Mouse (Mus musculus) limb, embryonic 12.5 days (tissue): Measurements from ENCODE around the gene Tm7sf3. TPM values are rescaled to one million over a fixed set of nuclear protein-coding genes. Genes with fewer than 3 reads are reported as not detected.

Experiments
- ATAC-seq: fragments of 200-750 bp; cut with Nextera tagmentation; 2 replicates; pipeline ENCODE4 v1.8.0; 2017; ENCODE audit warnings: low read depth, moderate TSS enrichment; ENCODE audit not compliant: insufficient number of reproducible peaks, insufficient read depth, low FRiP score, low TSS enrichment
- H3K27ac ChIP-seq: fragments of 300-500 bp; sonication (generic); 2 replicates; pipeline ENCODE4 v1.5.1; 2016; ENCODE audit warnings: mild to moderate bottlenecking, moderate library complexity
- H3K27me3 ChIP-seq: fragments of 300-500 bp; sonication (generic); 2 replicates; pipeline ENCODE4 v1.6.1; 2016; ENCODE audit warnings: mild to moderate bottlenecking, moderate library complexity
- H3K36me3 ChIP-seq: fragments of 300-500 bp; sonication (generic); 2 replicates; pipeline ENCODE4 v1.6.1; 2016; ENCODE audit warnings: mild to moderate bottlenecking, moderate library complexity
- H3K4me1 ChIP-seq: fragments of 300-500 bp; sonication (generic); replicated peaks from 2 replicates; pipeline ENCODE4 v1.6.1; 2016
- H3K4me2 ChIP-seq: fragments of 300-500 bp; sonication (generic); 2 replicates; pipeline ENCODE4 v1.6.1; 2016; ENCODE audit warnings: mild to moderate bottlenecking, moderate library complexity
- H3K4me3 ChIP-seq: fragments of 300-500 bp; sonication (generic); replicated peaks from 2 replicates; pipeline ENCODE4 v1.5.1; 2016; ENCODE audit warnings: mild to moderate bottlenecking
- H3K9ac ChIP-seq: fragments of 300-500 bp; sonication (generic); replicated peaks from 2 replicates; pipeline ENCODE4 v1.6.1; 2016; ENCODE audit warnings: mild to moderate bottlenecking, moderate library complexity
- H3K9me3 ChIP-seq: fragments of 300-500 bp; sonication (generic); 2 replicates; pipeline ENCODE4 v1.6.1; 2016; ENCODE audit warnings: mild to moderate bottlenecking, moderate library complexity
- WGBS: fragments of 180-500 bp; shearing (Covaris S2); methylation state at CpG from one replicate; pipeline ENCODE4 v1.1.7; 2016; 5-methylcytosine and 5-hydroxymethylcytosine counted together
- polyA plus RNA-seq: library from polyadenylated mRNA; unstranded; fragments of >200 nt; fragmentation: Nextera tagmentation; extraction: Ambion mirVana; gene quantifications from 2 replicates; pipeline ENCODE4 v1.2.1, GENCODE M21; 2016

Tm7sf3 gene
- polyA plus RNA-seq, 1 experiment from 2014 or later = 34.1 TPM

DNA sequence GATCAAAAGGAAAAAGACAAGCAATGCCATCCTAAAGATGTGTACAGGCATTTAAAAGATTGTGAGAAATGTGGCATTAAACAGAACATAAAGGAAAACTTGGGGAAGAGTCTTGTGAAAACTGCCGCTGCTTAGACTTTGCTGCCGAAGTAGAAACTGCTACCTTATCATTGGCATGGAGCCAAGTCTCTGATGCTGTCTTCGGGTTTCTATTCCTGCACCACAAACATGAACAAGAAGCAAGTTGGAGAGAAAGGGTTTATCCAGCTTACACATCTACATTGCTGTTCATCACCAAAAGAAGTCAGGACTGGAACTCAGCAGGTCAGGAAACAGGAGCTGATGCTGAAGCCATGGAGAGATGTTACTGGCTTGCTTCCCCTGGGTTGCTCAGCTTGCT lies 10.6 kb upstream of the Tm7sf3 start:
- 88% methylated on average over 3 of the region's 3 CpGs for WGBS
- Histone ChIP-seq H3K27me3 (no peaks in the 10 kb centered on the region), H3K9me3 (no peaks in the 10 kb centered on the region), H3K4me1 (no peaks in the 10 kb centered on the region), H3K4me2 (no peak overlapping the region), H3K4me3 (no peak overlapping the region), H3K36me3 (peaks cover 23% of the 10 kb centered on the region), H3K27ac (no peak overlapping the region), H3K9ac (no peak overlapping the region)
- no peak for ATAC-seq

DNA sequence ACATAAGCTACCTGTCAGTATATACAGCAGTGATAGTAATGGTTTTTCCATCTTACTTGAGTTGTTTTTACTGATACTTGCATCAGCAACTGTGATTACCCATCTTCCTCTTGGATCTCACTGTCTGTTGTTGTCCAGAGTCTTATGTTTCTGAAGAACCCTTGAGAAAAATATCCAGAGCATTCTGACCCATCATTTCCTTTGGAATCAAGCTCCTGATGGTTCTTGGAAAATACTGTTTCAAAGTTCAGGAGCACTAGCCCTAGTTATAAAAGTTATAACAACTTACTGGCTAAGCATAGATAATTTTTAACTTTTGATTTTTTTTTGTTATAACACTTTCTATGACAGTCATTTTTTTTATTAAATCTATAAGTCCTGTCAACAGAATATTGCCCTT lies 8.8 kb upstream of the Tm7sf3 start:
- Histone ChIP-seq H3K4me1 (no peaks in the 10 kb centered on the region), H3K27ac (no peak overlapping the region), H3K27me3 (no peaks in the 10 kb centered on the region), H3K9ac (no peak overlapping the region), H3K9me3 (no peaks in the 10 kb centered on the region), H3K4me2 (no peak overlapping the region), H3K4me3 (no peak overlapping the region), H3K36me3 (peaks cover 23% of the 10 kb centered on the region)
- ATAC-seq = no peak

DNA sequence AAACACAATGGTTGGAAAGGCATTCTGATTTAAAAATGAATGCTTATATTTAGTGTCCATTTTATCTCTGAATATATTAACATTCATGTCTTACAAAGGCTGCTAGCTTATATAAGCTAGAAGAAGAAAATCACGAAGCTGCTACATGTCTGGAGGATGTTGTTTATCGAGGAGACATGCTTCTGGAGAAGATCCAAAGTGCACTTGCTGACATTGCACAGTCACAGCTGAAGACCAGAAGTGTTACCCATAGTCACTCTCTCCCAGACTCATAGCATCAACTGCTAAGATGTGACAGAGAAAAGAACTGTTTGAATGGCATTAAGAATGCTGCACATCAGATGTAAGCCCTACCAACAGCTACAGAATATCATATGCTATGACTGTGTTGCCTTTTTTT lies 7.4 kb upstream of the Tm7sf3 start:
- ATAC-seq = no peak
- Histone ChIP-seq H3K27ac (no peak overlapping the region), H3K9ac (no peak overlapping the region), H3K9me3 (no peaks in the 10 kb centered on the region), H3K4me1 (no peaks in the 10 kb centered on the region), H3K36me3 (peaks cover 23% of the 10 kb centered on the region), H3K4me3 (no peak overlapping the region), H3K4me2 (no peak overlapping the region), H3K27me3 (no peaks in the 10 kb centered on the region)
- WGBS = 90% methylated on average over 2 of the region's 2 CpGs

DNA sequence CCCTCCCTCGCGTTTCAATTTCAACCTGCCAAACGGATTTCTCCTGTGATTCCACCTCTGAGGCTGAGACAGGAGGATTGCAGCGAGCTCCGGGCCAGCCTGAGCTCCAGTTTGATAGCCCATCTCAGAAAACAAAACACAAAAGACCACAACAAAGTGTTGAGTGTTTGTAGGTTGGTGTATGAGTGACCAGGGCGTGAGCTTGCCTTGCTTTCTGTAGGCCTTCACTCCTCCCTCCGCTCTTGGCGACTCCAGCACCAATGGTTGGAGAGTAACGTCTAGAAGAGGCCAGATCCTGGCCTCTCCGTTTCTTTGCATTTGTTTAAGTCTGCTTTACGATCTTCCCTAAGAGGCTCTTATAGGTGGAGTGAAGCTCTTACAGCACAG lies 553 bp upstream of the Tm7sf3 start:
- 39% methylated on average over 11 of the region's 11 CpGs for WGBS
- Histone ChIP-seq H3K9me3 (no peaks in the 10 kb centered on the region), H3K27ac (peak overlapping the region; percentile 92), H3K4me1 (peaks cover 6% of the 10 kb centered on the region), H3K4me2 (peak overlapping the region; percentile 63), H3K27me3 (no peaks in the 10 kb centered on the region), H3K36me3 (no peaks in the 10 kb centered on the region; the same call in 1 of the 2 replicates), H3K4me3 (peak overlapping the region; percentile 74), H3K9ac (peak overlapping the region; percentile 86)
- ATAC-seq = no peak

DNA sequence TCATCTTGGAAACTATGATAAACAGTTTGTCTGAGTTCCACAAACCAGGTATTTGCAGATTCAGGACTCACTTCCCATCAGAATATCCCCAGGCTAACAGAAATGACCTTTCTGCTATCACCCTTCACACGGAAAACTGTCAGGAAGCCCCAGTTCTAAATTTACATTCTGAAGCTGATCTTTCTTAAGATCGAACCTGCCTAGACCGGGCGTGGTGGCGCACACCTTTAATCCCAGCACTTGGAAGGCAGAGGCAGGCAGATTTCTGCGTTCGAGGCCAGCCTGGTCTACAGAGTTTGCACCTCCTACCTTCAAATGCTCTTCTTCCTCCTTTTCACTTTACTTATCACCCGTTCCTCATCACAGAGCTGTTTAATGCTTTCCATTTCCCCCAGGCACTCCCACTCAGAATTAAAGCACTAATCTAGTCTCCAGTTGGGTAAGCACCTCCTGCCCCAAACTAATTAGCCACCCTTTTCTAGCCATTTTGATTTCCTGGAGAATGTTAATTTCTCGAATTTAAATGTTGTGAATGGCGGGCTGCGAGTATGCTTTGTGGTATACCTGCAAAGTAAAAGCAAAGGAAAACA lies 908 bp downstream of the Tm7sf3 start:
- H3K27ac ChIP-seq = 0 out of 2 replicates have a peak overlapping the region, but pooled peaks have one; percentile 4
- no peaks in the 10 kb centered on the region for H3K36me3 ChIP-seq
- peaks cover 6% of the 10 kb centered on the region for H3K4me1 ChIP-seq
- H3K27me3 ChIP-seq = no peaks in the 10 kb centered on the region
- H3K4me2 ChIP-seq = peak overlapping the region; percentile 63
- H3K9me3 ChIP-seq = no peaks in the 10 kb centered on the region
- peak overlapping the region; percentile 86; the same call in 1 of the 2 replicates for H3K9ac ChIP-seq
- H3K4me3 ChIP-seq = peak overlapping the region; percentile 74
- 69% methylated on average over 11 of the region's 11 CpGs for WGBS
- ATAC-seq = no peak

DNA sequence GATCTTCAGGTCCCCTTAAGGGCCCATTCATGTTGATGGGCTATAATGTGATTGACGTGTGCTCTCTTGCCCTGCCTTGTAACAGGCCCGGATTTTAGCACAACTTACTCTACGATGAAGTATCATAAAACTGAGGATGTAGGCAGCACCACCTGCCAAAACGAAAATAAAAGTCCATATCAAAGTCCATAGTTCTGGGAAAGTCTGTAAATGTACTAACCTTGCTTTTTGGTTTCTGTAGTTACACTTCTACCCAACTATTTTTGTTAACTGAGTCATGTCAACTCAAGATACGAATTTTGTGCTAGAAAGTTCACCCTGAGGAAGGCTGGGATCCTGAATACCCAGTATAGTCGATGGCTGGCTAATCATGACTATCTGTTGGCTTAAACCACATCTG lies 1.6 kb downstream of the Tm7sf3 start:
- 82% methylated on average over 6 of the region's 6 CpGs for WGBS
- Histone ChIP-seq H3K4me1 (peaks cover 6% of the 10 kb centered on the region), H3K36me3 (no peaks in the 10 kb centered on the region), H3K27me3 (no peaks in the 10 kb centered on the region), H3K4me3 (no peak overlapping the region), H3K9me3 (no peaks in the 10 kb centered on the region), H3K4me2 (no peak overlapping the region), H3K9ac (no peak overlapping the region), H3K27ac (no peak overlapping the region)
- no peak for ATAC-seq

DNA sequence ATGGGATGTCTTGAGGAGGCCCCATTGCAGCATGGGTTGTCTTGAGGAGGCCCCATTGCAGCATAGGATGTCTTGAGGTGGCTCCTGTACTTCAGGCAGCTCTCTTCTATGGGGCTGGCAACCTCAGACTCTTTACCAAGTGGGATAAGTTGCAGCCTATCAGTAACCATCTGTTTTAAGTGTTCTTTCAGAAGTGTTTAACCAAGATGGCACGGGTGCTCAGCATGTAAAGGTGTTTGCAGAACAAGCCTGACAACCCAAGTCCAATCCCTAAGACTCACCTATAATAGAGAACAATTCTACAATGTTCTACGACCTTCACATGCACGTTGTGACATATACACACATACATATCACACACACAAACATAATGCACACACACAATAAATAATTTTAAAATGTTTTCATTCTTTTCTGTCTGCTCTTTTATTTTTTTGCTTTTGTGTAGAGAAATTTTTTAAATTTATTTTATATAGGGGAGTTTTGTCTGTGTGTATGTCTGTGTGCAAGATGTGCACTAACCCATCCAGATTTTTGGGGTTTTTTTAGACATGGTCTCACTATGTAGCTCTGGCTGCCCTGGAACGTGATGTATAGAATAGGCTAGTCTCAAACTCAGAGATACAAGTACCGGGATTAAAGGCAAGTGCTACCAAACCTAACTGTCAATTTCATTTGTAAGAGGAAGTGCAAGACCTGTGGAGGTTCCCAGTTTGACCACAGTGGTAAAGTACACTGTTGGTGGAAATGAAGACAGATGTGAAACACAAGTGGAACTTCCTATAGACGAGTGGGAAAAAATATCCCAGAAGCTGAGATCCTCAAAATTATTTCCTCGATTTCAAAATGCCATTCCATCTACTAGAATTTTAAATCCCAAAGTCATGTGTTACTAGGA lies 2.3 kb downstream of the Tm7sf3 start:
- no peaks in the 10 kb centered on the region for H3K9me3 ChIP-seq
- no peaks in the 10 kb centered on the region for H3K27me3 ChIP-seq
- ATAC-seq = no peak
- peaks cover 6% of the 10 kb centered on the region for H3K4me1 ChIP-seq
- H3K4me3 ChIP-seq = no peak overlapping the region
- WGBS = 86% methylated on average over 7 of the region's 7 CpGs
- no peak overlapping the region for H3K27ac ChIP-seq
- no peak overlapping the region for H3K4me2 ChIP-seq
- H3K36me3 ChIP-seq = no peaks in the 10 kb centered on the region
- H3K9ac ChIP-seq = no peak overlapping the region

DNA sequence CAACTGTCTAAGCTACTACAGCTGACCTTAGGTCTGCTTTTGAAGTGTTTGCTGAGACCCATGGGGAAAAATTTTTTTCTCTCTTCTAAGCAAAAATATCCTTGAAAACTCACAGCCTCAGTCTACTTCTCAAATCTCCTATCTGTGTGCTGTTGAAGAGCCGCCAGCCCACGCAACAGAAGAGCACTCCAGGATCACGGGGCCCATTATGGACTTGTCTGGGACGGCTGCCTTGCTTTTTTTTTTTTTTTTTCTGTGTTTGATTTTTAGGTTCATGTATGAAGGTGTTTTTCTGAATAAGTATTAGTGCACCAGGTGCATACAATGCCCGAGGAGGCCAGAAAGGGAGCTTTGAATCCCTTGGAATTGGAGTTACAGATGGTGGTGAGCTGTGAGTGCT lies 6.1 kb downstream of the Tm7sf3 start:
- H3K36me3 ChIP-seq = no peaks in the 10 kb centered on the region
- 89% methylated on average over 5 of the region's 5 CpGs for WGBS
- H3K4me1 ChIP-seq = peaks cover 19% of the 10 kb centered on the region

DNA sequence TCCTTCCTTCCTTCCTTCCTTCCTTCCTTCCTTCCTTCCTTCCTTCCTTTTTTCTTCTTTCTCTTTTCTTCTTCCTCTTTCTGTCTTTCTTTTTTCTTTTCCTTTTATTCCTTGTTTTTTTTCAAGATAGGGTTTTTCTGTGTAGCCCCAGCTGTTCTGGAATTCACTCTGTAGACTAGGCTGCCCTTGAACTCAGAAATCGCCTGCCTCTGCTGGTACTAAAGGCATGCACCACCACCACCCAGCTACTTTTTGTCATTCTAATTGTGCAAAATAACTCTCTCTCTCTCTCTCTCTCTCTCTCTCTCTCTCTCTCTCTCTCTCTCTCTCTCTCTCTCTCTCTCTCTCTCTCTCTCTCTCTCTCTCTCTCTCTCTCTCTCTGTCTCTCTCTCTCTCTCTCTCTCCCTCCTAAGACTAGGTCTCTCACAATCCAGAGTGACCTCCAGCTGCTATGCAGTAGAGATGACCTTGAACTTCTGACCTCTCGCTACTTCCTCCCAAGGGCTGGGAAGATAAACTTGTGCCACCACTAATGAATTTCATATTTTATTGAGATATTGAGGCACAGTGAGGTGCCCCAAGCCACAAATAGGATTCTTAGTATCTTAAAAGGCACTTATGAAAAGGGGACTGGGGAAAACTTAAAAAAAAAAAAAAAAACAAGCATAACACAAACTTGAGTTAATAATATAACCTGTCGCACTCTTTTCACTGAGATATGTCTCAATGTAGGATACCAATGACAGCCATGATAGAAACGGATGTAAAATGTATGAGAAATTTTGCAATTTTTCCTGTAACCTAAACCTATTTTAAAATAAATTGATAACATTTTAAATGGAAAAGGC lies 7.6 kb downstream of the Tm7sf3 start:
- H3K9ac ChIP-seq = no peak overlapping the region
- no peaks in the 10 kb centered on the region for H3K36me3 ChIP-seq
- H3K27me3 ChIP-seq = no peaks in the 10 kb centered on the region
- no peak for ATAC-seq
- no peak overlapping the region for H3K27ac ChIP-seq
- WGBS = 57% methylated on average over 4 of the region's 4 CpGs
- H3K4me3 ChIP-seq = peak overlapping the region; percentile 69
- H3K4me2 ChIP-seq = peak overlapping the region; percentile 65
- peaks cover 19% of the 10 kb centered on the region for H3K4me1 ChIP-seq
- H3K9me3 ChIP-seq = no peaks in the 10 kb centered on the region

More for the DNA sequence above, 6.1 kb downstream of the Tm7sf3 start:
- no peak for ATAC-seq
- Histone ChIP-seq H3K4me3 (no peak overlapping the region), H3K9me3 (no peaks in the 10 kb centered on the region), H3K4me2 (no peak overlapping the region), H3K27ac (no peak overlapping the region), H3K9ac (no peak overlapping the region), H3K27me3 (no peaks in the 10 kb centered on the region)

DNA sequence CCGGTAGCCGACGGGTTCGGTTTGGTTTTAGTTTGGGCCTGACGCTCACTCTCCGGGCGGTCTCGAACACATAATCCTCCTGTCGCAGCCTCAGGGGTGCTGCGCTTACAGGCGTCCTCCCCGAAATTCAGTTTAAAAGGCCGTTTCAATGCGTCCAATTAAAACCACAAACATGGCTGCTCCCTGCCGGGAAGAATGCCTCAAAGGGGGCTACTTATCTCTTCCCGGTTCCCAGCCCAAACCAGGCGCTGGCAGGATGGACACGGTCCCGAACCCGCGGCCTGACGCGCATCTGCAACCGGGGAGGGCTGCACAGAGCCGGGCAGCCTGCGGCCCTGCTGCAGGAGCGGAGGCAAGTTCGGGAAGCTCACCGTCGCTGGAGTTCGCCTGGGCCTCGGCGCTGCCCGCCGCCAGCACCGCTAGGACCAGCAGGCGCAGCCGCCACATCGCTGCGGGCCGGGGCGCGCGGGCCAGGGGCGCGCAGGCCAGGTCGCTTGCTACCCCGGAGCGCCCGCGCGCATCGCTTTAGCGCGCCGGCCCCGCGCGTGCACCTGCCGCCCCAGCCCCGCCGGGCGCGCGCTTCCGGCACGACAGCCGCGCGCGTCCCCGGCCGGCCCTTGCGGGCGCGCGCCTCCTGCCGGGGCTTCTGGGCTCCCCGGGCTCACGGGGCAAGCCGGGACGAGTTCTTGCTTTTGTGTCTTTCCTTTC lies 8.5 kb downstream of the Tm7sf3 start:
- H3K9ac ChIP-seq = peak overlapping the region; percentile 81
- H3K4me1 ChIP-seq = peaks cover 19% of the 10 kb centered on the region
- no peaks in the 10 kb centered on the region for H3K27me3 ChIP-seq
- peak overlapping the region; percentile 65 for H3K4me2 ChIP-seq
- H3K4me3 ChIP-seq = peak overlapping the region; percentile 69
- WGBS = under 1% methylated on average over 81 of the region's 82 CpGs
- H3K27ac ChIP-seq = peak overlapping the region; percentile 90
- H3K36me3 ChIP-seq = no peaks in the 10 kb centered on the region
- ATAC-seq = peak; percentile 93
- H3K9me3 ChIP-seq = no peaks in the 10 kb centered on the region
